Mouse (Mus musculus) heart, embryonic 14.5 days (tissue): ENCODE data around the gene Dynlt1b. TPM values are rescaled to one million over a fixed set of nuclear protein-coding genes. Genes with fewer than 3 reads are reported as not detected.
"Not testable (repeated sequence)": the region's sequence is repeated elsewhere in the genome, so short reads cannot be mapped to it uniquely, and the experiment has no call there.

Source experiments
- ATAC-seq: fragments of 200-750 bp; cut with Nextera tagmentation; 2 replicates; pipeline ENCODE4 v1.8.0; 2017; ENCODE audit warnings: low read depth, moderate TSS enrichment; ENCODE audit not compliant: insufficient number of reproducible peaks, insufficient read depth, low FRiP score
- H3K27ac ChIP-seq, 2 experiments: fragments of 200-500 bp in 1 of 2; fragments of 300-500 bp in 1 of 2; sonication (generic) in 1 of 2; replicated peaks in 1 of 2; 2 replicates each; pipeline ENCODE4 v1.5.1; 2012 to 2014; ENCODE audit warnings: low read depth in 2 of 2, low read length in 2 of 2, control low read depth in 1 of 2, mild to moderate bottlenecking in 1 of 2, mixed read lengths in 1 of 2; ENCODE audit not compliant: control insufficient read depth in 1 of 2, insufficient read depth in 1 of 2
- H3K27me3 ChIP-seq: fragments of 300-500 bp; sonication (generic); 2 replicates; pipeline ENCODE4 v1.6.1; 2014; ENCODE audit warnings: mild to moderate bottlenecking, low read length, control low read depth; ENCODE audit not compliant: control insufficient read depth, insufficient read depth
- H3K36me3 ChIP-seq: fragments of 300-500 bp; sonication (generic); 2 replicates; pipeline ENCODE4 v1.6.1; 2014; ENCODE audit warnings: mild to moderate bottlenecking, control low read depth, low read length, mixed read lengths; ENCODE audit not compliant: control insufficient read depth, insufficient read depth
- H3K4me1 ChIP-seq, 2 experiments: fragments of 200-500 bp in 1 of 2; fragments of 300-500 bp in 1 of 2; sonication (generic) in 1 of 2; 2 replicates each; pipeline ENCODE4 v1.6.1; 2012 to 2014; ENCODE audit warnings: low read length in 2 of 2, control low read depth in 1 of 2, mixed read lengths in 1 of 2; ENCODE audit not compliant: control insufficient read depth in 2 of 2, insufficient read depth in 2 of 2
- H3K4me2 ChIP-seq: fragments of 300-500 bp; sonication (generic); 2 replicates; pipeline ENCODE4 v1.6.1; 2014; ENCODE audit warnings: mild to moderate bottlenecking, low read length
- H3K4me3 ChIP-seq, 2 experiments: fragments of 200-500 bp in 1 of 2; fragments of 300-500 bp in 1 of 2; sonication (generic) in 1 of 2; 2 replicates each; pipeline ENCODE4 v1.5.1; 2012 to 2014; ENCODE audit warnings: low read length in 2 of 2, mild to moderate bottlenecking in 2 of 2, control low read depth in 1 of 2, low read depth in 1 of 2, moderate library complexity in 1 of 2; ENCODE audit not compliant: control insufficient read depth in 1 of 2, insufficient read depth in 1 of 2
- H3K9ac ChIP-seq: fragments of 300-500 bp; sonication (generic); 2 replicates; pipeline ENCODE4 v1.6.1; 2014; ENCODE audit warnings: mild to moderate bottlenecking, low read length
- H3K9me3 ChIP-seq: fragments of 300-500 bp; sonication (generic); 2 replicates; pipeline ENCODE4 v1.6.1; 2016; ENCODE audit warnings: low read length, control low read depth; ENCODE audit not compliant: control insufficient read depth
- WGBS: fragments of 180-500 bp; shearing (Covaris S2); extraction: QIAGEN DNeasy Blood & Tissue Kit; methylation state at CpG from one replicate; pipeline ENCODE4 v1.1.7; 2014; 5-methylcytosine and 5-hydroxymethylcytosine counted together
- polyA plus RNA-seq: library from polyadenylated mRNA; unstranded; fragments of >200 nt; fragmentation: Nextera tagmentation; extraction: Ambion mirVana; gene quantifications from 2 replicates; pipeline ENCODE4 v1.2.1, GENCODE M21; 2014

Gene Dynlt1b
- polyA plus RNA-seq, 1 experiment from 2014 or later, result 545 TPM

- 83% methylated on average over 12 of the region's 12 CpGs for WGBS
- not testable (repeated sequence) for H3K9ac ChIP-seq, H3K4me1 ChIP-seq, H3K9me3 ChIP-seq, H3K36me3 ChIP-seq, ATAC-seq, H3K4me2 ChIP-seq, H3K4me3 ChIP-seq, H3K27me3 ChIP-seq, H3K27ac ChIP-seq
These were observed 19.3 kb downstream of the Dynlt1b start for GRCm38 (mm10) chr17:6449166-6449565.

- H3K4me2 ChIP-seq, H3K9me3 ChIP-seq, ATAC-seq, H3K27me3 ChIP-seq, H3K4me1 ChIP-seq, H3K4me3 ChIP-seq, H3K27ac ChIP-seq, H3K9ac ChIP-seq: not testable (repeated sequence)
- peaks cover 13% of the 10 kb centered on the region; the same call in 1 of the 2 replicates for H3K36me3 ChIP-seq
- 89% methylated on average over 2 of the region's 10 CpGs for WGBS
These were observed 21.3 kb downstream of the Dynlt1b start for GRCm38 (mm10) chr17:6451205-6451604.

GRCm38 (mm10) chr17:6452689-6453088, 22.8 kb downstream of the Dynlt1b start:
- not testable (repeated sequence) for H3K27ac ChIP-seq, H3K9me3 ChIP-seq, ATAC-seq, H3K27me3 ChIP-seq, H3K4me1 ChIP-seq, H3K4me3 ChIP-seq, H3K9ac ChIP-seq, H3K4me2 ChIP-seq
- peaks cover 16% of the 10 kb centered on the region; the same call in 1 of the 2 replicates for H3K36me3 ChIP-seq
- WGBS, result 94% methylated on average over 8 of the region's 11 CpGs

GRCm38 (mm10) chr17:6454703-6455102, 24.8 kb downstream of the Dynlt1b start:
- H3K36me3 ChIP-seq, result peaks cover 23% of the 10 kb centered on the region; the same call in 1 of the 2 replicates
- not testable (repeated sequence) for H3K4me1 ChIP-seq, H3K9me3 ChIP-seq, H3K27me3 ChIP-seq, H3K4me3 ChIP-seq, ATAC-seq, H3K9ac ChIP-seq, H3K4me2 ChIP-seq, H3K27ac ChIP-seq
- WGBS, result 94% methylated on average over 2 of the region's 2 CpGs

- not testable (repeated sequence) for ATAC-seq, H3K4me1 ChIP-seq
- WGBS, result 95% methylated on average over 11 of the region's 12 CpGs
These were observed 26.0 kb downstream of the Dynlt1b start for GRCm38 (mm10) chr17:6455883-6456282.

GRCm38 (mm10) chr17:6456614-6457402, 26.9 kb downstream of the Dynlt1b start:
- not testable (repeated sequence) for H3K4me3 ChIP-seq, ATAC-seq, H3K9me3 ChIP-seq, H3K27ac ChIP-seq, H3K9ac ChIP-seq, H3K4me1 ChIP-seq, H3K4me2 ChIP-seq, H3K27me3 ChIP-seq
- peaks cover 23% of the 10 kb centered on the region; the same call in 1 of the 2 replicates for H3K36me3 ChIP-seq
- WGBS, result 86% methylated on average over 13 of the region's 22 CpGs

More at GRCm38 (mm10) chr17:6455883-6456282, 26.0 kb downstream of the Dynlt1b start:
- not testable (repeated sequence) for H3K4me2 ChIP-seq, H3K9me3 ChIP-seq, H3K4me3 ChIP-seq, H3K9ac ChIP-seq, H3K27ac ChIP-seq, H3K27me3 ChIP-seq
- H3K36me3 ChIP-seq, result peaks cover 23% of the 10 kb centered on the region; the same call in 1 of the 2 replicates

- not testable (repeated sequence) for H3K27ac ChIP-seq, ATAC-seq, H3K4me1 ChIP-seq, H3K4me2 ChIP-seq, H3K27me3 ChIP-seq, H3K9me3 ChIP-seq, H3K4me3 ChIP-seq, H3K9ac ChIP-seq
- WGBS, result 94% methylated on average over 5 of the region's 5 CpGs
- H3K36me3 ChIP-seq, result peaks cover 11% of the 10 kb centered on the region; the same call in 1 of the 2 replicates
These were observed 31.2 kb downstream of the Dynlt1b start for GRCm38 (mm10) chr17:6461083-6461595.
